Mouse (Mus musculus) lung, embryonic 16.5 days (tissue): ENCODE results near the gene Abhd14b. TPM values are rescaled to one million over a fixed set of nuclear protein-coding genes. Genes with fewer than 3 reads are reported as not detected.

Experiments
- ATAC-seq: fragments of 200-750 bp; cut with Nextera tagmentation; 2 replicates; pipeline ENCODE4 v1.8.0; 2017; ENCODE audit warnings: low read depth, mild to moderate bottlenecking, moderate library complexity
- H3K27ac ChIP-seq: fragments of 300-500 bp; sonication (generic); 2 replicates; pipeline ENCODE4 v1.5.1; 2014; ENCODE audit warnings: mild to moderate bottlenecking, control low read depth, low read length
- H3K27me3 ChIP-seq: fragments of 300-500 bp; sonication (generic); 2 replicates; pipeline ENCODE4 v1.6.1; 2014; ENCODE audit warnings: low read depth, low read length, mixed read lengths; ENCODE audit not compliant: control insufficient read depth, insufficient read depth
- H3K36me3 ChIP-seq: fragments of 300-500 bp; sonication (generic); 2 replicates; pipeline ENCODE4 v1.6.1; 2014; ENCODE audit warnings: low read length; ENCODE audit not compliant: control insufficient read depth, insufficient read depth
- H3K4me1 ChIP-seq: fragments of 300-500 bp; sonication (generic); replicated peaks from 2 replicates; pipeline ENCODE4 v1.6.1; 2014; ENCODE audit warnings: low read length, mixed read lengths; ENCODE audit not compliant: control insufficient read depth, insufficient read depth
- H3K4me2 ChIP-seq: fragments of 300-500 bp; sonication (generic); 2 replicates; pipeline ENCODE4 v1.6.1; 2014; ENCODE audit warnings: low read depth, low read length, control low read depth
- H3K4me3 ChIP-seq: fragments of 300-500 bp; sonication (generic); 2 replicates; pipeline ENCODE4 v1.5.1; 2014; ENCODE audit warnings: mild to moderate bottlenecking, low read length, control low read depth
- H3K9ac ChIP-seq: fragments of 300-500 bp; sonication (generic); 2 replicates; pipeline ENCODE4 v1.6.1; 2014; ENCODE audit warnings: low read length, control low read depth
- H3K9me3 ChIP-seq: fragments of 300-500 bp; sonication (generic); 2 replicates; pipeline ENCODE4 v1.6.1; 2016; ENCODE audit warnings: low read length; ENCODE audit not compliant: control insufficient read depth
- WGBS: fragments of 180-500 bp; shearing (Covaris S2); extraction: QIAGEN DNeasy Blood & Tissue Kit; methylation state at CpG from one replicate; pipeline ENCODE4 v1.1.7; 2014; 5-methylcytosine and 5-hydroxymethylcytosine counted together
- polyA plus RNA-seq: library from polyadenylated mRNA; unstranded; fragments of >200 nt; fragmentation: Nextera tagmentation; extraction: Ambion mirVana; gene quantifications from 2 replicates; pipeline ENCODE4 v1.2.1, GENCODE M21; 2015

Abhd14b gene
- polyA plus RNA-seq, 1 experiment from 2014 or later, result 18.0 TPM

- peaks cover 27% of the 10 kb centered on the region for H3K4me1 ChIP-seq
- peak overlapping the region; percentile 27 for H3K9ac ChIP-seq
- no peaks in the 10 kb centered on the region for H3K36me3 ChIP-seq
- peak overlapping the region; percentile 32 for H3K4me2 ChIP-seq
- no peaks in the 10 kb centered on the region for H3K27me3 ChIP-seq
- ATAC-seq, result peak; percentile 84
- no peaks in the 10 kb centered on the region for H3K9me3 ChIP-seq
- H3K27ac ChIP-seq, result no peak overlapping the region
- H3K4me3 ChIP-seq, result no peak overlapping the region
- 0% methylated on average over 3 of the region's 3 CpGs for WGBS
Observed at GRCm38 (mm10) chr9:106421865-106422160, 25.4 kb upstream of the Abhd14b start.

GRCm38 (mm10) chr9:106428719-106429220 lies 18.5 kb upstream of the Abhd14b start:
- H3K9me3 ChIP-seq, result no peaks in the 10 kb centered on the region
- H3K36me3 ChIP-seq, result peaks cover 18% of the 10 kb centered on the region
- peak overlapping the region; percentile 70 for H3K4me2 ChIP-seq
- H3K27ac ChIP-seq, result peak overlapping the region; percentile 96
- H3K4me3 ChIP-seq, result peak overlapping the region; percentile 64
- H3K4me1 ChIP-seq, result peaks cover 4% of the 10 kb centered on the region
- peak overlapping the region; percentile 79 for H3K9ac ChIP-seq
- WGBS, result 4% methylated on average over 11 of the region's 11 CpGs
- no peaks in the 10 kb centered on the region for H3K27me3 ChIP-seq
- ATAC-seq, result peak; percentile 62

DNA sequence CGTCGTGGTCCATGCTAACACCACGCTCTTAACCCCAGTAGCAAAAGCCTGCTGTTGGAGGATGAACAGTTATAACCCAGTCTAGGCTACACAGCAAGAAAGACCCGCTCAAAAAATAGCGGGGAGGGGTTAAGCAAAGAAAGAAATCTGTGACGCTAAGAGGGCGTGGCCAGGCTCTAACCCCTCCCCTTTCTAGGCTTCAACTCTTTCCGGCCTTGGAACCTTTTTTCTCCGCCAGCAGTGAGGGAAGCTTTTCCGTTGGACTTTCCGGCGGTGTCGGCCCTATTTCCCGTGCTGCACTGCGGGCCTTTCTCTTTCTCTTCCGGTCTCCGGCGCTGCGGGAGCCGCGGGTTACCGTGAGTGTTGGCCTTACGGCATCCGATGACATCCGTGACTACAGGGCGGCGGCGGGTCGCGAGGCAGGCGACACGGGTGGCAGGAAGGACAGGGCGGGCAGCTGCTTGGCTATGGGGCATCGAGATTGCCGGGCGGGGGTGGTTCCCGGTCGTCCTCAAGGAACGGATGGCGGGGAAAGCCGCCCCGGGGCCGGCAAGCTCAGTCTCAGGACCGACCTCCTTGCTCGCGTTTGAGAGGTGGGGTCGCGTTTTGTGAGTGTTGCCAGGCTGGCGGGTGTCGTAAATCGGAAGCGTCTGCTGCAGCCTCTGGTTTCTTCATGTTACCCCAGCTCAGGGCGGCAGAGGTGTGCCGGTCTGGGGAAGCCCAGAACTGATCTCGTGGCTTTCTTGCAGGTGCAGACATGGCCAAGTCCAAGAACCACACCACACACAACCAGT lies 17.8 kb upstream of the Abhd14b start, which contains the start of gene Rpl29:
Rpl29 (plus strand) TSS at position 234 of the 794 bp plus-strand sequence.
- H3K36me3 ChIP-seq, result peaks cover 18% of the 10 kb centered on the region
- under 1% methylated on average over 55 of the region's 55 CpGs for WGBS
- peak within 1 kb of the TSS; percentile 70 for H3K4me2 ChIP-seq
- H3K27ac ChIP-seq, result peak within 1 kb of the TSS; percentile 96
- no peaks in the 10 kb centered on the region for H3K9me3 ChIP-seq
- H3K9ac ChIP-seq, result peak within 1 kb of the TSS; percentile 88
- H3K27me3 ChIP-seq, result no peaks in the 10 kb centered on the region
- H3K4me3 ChIP-seq, result peak within 1 kb of the TSS; percentile 64
- peaks cover 4% of the 10 kb centered on the region for H3K4me1 ChIP-seq
- peak; percentile 92 for ATAC-seq

DNA sequence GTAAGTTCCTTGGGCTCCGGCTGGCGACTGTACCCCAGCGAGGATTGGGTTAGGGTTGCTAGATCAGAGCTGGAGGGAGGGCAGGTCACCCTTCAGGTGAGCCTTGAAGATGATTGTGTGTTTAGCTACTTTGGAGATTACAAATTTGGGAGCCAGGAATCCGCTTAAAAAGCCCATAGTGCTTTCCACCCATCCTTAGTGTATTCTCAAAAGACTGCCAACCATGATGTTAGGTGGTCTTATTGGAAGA lies 17.3 kb upstream of the Abhd14b start:
- WGBS, result 3% methylated on average over 4 of the region's 4 CpGs
- peak overlapping the region; percentile 88 for H3K9ac ChIP-seq
- H3K27ac ChIP-seq, result peak overlapping the region; percentile 93
- H3K27me3 ChIP-seq, result no peaks in the 10 kb centered on the region
- H3K4me3 ChIP-seq, result peak overlapping the region; percentile 64
- peak overlapping the region; percentile 70 for H3K4me2 ChIP-seq
- H3K4me1 ChIP-seq, result peaks cover 4% of the 10 kb centered on the region
- ATAC-seq, result no peak
- no peaks in the 10 kb centered on the region for H3K9me3 ChIP-seq
- peaks cover 18% of the 10 kb centered on the region for H3K36me3 ChIP-seq

DNA sequence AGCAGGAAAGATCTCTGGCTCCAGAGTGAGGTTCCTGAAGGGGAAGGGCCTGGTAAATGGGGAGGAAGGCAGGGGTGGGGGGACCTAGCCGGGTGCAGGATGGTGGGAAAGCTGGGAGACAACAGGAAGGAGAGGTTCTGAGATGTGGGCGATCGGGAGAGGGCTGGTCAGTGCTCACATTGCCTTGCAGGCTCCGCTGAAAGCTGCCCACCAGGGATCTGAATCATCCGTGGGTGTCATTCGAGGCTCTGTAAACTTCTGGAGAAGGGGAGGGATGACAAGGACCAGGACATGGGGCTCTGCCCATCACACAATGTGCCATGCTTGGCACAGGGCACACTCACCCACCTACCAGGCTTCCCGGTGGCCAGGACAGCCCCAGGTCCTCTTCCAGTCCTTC lies 13.9 kb upstream of the Abhd14b start:
- no peak for ATAC-seq
- Histone ChIP-seq H3K4me1 (peaks cover 12% of the 10 kb centered on the region), H3K36me3 (peaks cover 18% of the 10 kb centered on the region), H3K9me3 (no peaks in the 10 kb centered on the region), H3K4me3 (no peak overlapping the region), H3K27ac (no peak overlapping the region), H3K4me2 (no peak overlapping the region), H3K27me3 (no peaks in the 10 kb centered on the region), H3K9ac (no peak overlapping the region)
- 68% methylated on average over 7 of the region's 7 CpGs for WGBS

GRCm38 (mm10) chr9:106436566-106436965 lies 10.7 kb upstream of the Abhd14b start:
- 79% methylated on average over 9 of the region's 9 CpGs for WGBS
- ATAC-seq, result no peak

GRCm38 (mm10) chr9:106442680-106443079 lies 4.6 kb upstream of the Abhd14b start:
- Histone ChIP-seq H3K9ac (no peak overlapping the region), H3K4me3 (no peak overlapping the region), H3K27ac (no peak overlapping the region), H3K27me3 (no peaks in the 10 kb centered on the region), H3K4me1 (peaks cover 16% of the 10 kb centered on the region), H3K4me2 (no peak overlapping the region), H3K9me3 (no peaks in the 10 kb centered on the region), H3K36me3 (no peaks in the 10 kb centered on the region)
- ATAC-seq, result no peak
- WGBS, result 73% methylated on average over 5 of the region's 5 CpGs

More at GRCm38 (mm10) chr9:106436566-106436965, 10.7 kb upstream of the Abhd14b start:
- Histone ChIP-seq H3K4me1 (peaks cover 14% of the 10 kb centered on the region), H3K4me2 (no peak overlapping the region), H3K27me3 (no peaks in the 10 kb centered on the region), H3K9ac (no peak overlapping the region), H3K36me3 (peaks cover 13% of the 10 kb centered on the region), H3K9me3 (no peaks in the 10 kb centered on the region), H3K27ac (no peak overlapping the region), H3K4me3 (no peak overlapping the region)

DNA sequence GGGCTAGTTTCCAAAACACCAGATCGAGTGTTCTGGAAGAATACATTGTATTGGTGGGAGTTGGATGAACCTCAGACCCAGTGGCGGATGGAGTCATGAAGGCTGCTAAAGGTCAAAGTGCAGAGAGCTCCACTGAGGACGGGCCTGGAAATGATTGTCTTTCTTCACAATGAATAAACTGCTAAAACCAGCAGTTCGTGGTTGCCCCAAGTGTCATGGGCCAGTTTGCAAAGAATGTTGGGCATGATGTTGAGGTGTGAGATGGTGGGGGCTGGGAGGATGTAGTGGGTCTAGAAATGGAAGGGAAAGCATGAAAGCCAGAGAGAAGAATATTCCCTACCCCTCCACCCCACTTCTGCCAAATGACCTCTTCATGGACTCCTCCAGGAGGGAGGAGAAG lies 2.4 kb upstream of the Abhd14b start:
- Histone ChIP-seq H3K27me3 (no peaks in the 10 kb centered on the region), H3K9ac (no peak overlapping the region), H3K36me3 (no peaks in the 10 kb centered on the region), H3K9me3 (no peaks in the 10 kb centered on the region), H3K4me1 (peaks cover 20% of the 10 kb centered on the region), H3K27ac (no peak overlapping the region), H3K4me2 (no peak overlapping the region), H3K4me3 (no peak overlapping the region)
- 70% methylated on average over 4 of the region's 4 CpGs for WGBS
- no peak for ATAC-seq

DNA sequence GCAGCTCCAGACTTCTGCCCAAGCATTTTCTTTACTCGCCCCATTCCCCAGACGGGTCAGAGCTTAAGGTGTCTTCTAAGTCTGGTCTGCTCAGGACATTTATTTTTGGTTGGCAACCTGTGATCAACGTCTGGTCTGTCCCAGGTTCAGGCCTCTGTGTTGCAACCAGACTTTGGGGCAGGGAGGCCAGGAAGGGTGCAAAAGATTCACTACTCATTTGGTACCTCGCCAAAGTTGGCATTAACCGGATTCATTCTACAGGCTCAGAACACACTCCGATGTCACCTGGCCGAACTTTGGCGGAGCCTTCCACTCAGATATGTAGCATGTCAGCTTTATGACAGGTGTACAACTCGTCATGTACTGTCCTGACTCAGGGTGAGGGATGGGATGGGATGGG lies 692 bp downstream of the Abhd14b start:
- peaks cover 37% of the 10 kb centered on the region for H3K4me1 ChIP-seq
- peak overlapping the region; percentile 1 for H3K9ac ChIP-seq
- WGBS, result 34% methylated on average over 9 of the region's 9 CpGs
- H3K27ac ChIP-seq, result peak overlapping the region; percentile 20
- no peaks in the 10 kb centered on the region for H3K9me3 ChIP-seq
- H3K4me3 ChIP-seq, result peak overlapping the region; percentile 64
- 0 out of 2 replicates have a peak, but pooled peaks have one; percentile 2 for ATAC-seq
- no peaks in the 10 kb centered on the region for H3K27me3 ChIP-seq
- H3K36me3 ChIP-seq, result no peaks in the 10 kb centered on the region
- peak overlapping the region; percentile 85 for H3K4me2 ChIP-seq
